Mouse (Mus musculus) forebrain, postnatal 0 days (tissue): ENCODE data around the gene Mtmr10. TPM values are rescaled to one million over a fixed set of nuclear protein-coding genes. Genes with fewer than 3 reads are reported as not detected.

Source experiments
- ATAC-seq: fragments of 200-750 bp; cut with Nextera tagmentation; 2 replicates; pipeline ENCODE4 v1.8.0; 2017; ENCODE audit warnings: mild to moderate bottlenecking, moderate library complexity
- DNase-seq: peaks from one replicate; pipeline ENCODE4 v3.0.0-alpha.2; 2015
- H3K27ac ChIP-seq: fragments of 300-500 bp; sonication (generic); 2 replicates; pipeline ENCODE4 v1.5.1; 2014; ENCODE audit warnings: low read depth, mild to moderate bottlenecking, antibody characterized with exemption, low read length, moderate library complexity, mixed read lengths
- H3K27me3 ChIP-seq: fragments of 300-500 bp; sonication (generic); 2 replicates; pipeline ENCODE4 v1.6.1; 2014; ENCODE audit warnings: mild to moderate bottlenecking, low read length, mixed read lengths; ENCODE audit not compliant: insufficient read depth
- H3K36me3 ChIP-seq: fragments of 300-500 bp; sonication (generic); 2 replicates; pipeline ENCODE4 v1.6.1; 2014; ENCODE audit warnings: mild to moderate bottlenecking, moderate library complexity; ENCODE audit not compliant: insufficient read depth
- H3K4me1 ChIP-seq: fragments of 300-500 bp; sonication (generic); 2 replicates; pipeline ENCODE4 v1.6.1; 2014; ENCODE audit warnings: antibody characterized with exemption; ENCODE audit not compliant: insufficient read depth
- H3K4me2 ChIP-seq: fragments of 300-500 bp; sonication (generic); 2 replicates; pipeline ENCODE4 v1.6.1; 2014; ENCODE audit warnings: low read depth, mild to moderate bottlenecking, moderate library complexity
- H3K4me3 ChIP-seq: fragments of 300-500 bp; sonication (generic); 2 replicates; pipeline ENCODE4 v1.5.1; 2014; ENCODE audit warnings: low read depth, low read length, mixed read lengths
- H3K9ac ChIP-seq: fragments of 300-500 bp; sonication (generic); 2 replicates; pipeline ENCODE4 v1.6.1; 2014; ENCODE audit warnings: mild to moderate bottlenecking
- H3K9me3 ChIP-seq: fragments of 300-500 bp; sonication (generic); 2 replicates; pipeline ENCODE4 v1.6.1; 2016; ENCODE audit warnings: low read length
- CTCF ChIP-seq: sonication (generic); IDR thresholded peaks from 2 replicates; pipeline ENCODE4 v1.5.1; 2016; ENCODE audit warnings: antibody characterized with exemption, control low read depth, low read depth
- WGBS: fragments of 180-500 bp; shearing (Covaris S2); extraction: QIAGEN DNeasy Blood & Tissue Kit; methylation state at CpG from one replicate; pipeline ENCODE4 v1.1.7; 2014; 5-methylcytosine and 5-hydroxymethylcytosine counted together
- microRNA-seq, 2 experiments: library from miRNA; unstranded; fragments of <30 nt; microRNA quantifications; one replicate each; pipeline ENCODE4; 2016
- polyA plus RNA-seq: library from polyadenylated mRNA; unstranded; fragments of >200 nt; fragmentation: Nextera tagmentation; extraction: Ambion mirVana; gene quantifications from 2 replicates; pipeline ENCODE4 v1.2.1, GENCODE M21; 2015
- total RNA-seq: library from RNA; depleted of rRNA; stranded (reverse); fragments of >200 nt; gene quantifications from 2 replicates; pipeline ENCODE4 v1.2.3, GENCODE M21; 2014; rRNA removed

Gene Mtmr10
- total and polyA plus RNA-seq, 2 experiments from 2014 or later = 6.0 to 9.5 TPM

- Histone ChIP-seq H3K27ac (no peak overlapping the region), H3K4me1 (no peaks in the 10 kb centered on the region), H3K9me3 (no peaks in the 10 kb centered on the region), H3K9ac (no peak overlapping the region), H3K27me3 (no peaks in the 10 kb centered on the region), H3K4me2 (no peak overlapping the region), H3K4me3 (no peak overlapping the region), H3K36me3 (peaks cover 46% of the 10 kb centered on the region)
- ATAC-seq (no peak), DNase-seq (no peak)
- WGBS = 90% methylated on average over 5 of the region's 5 CpGs
- no peak for TF ChIP-seq CTCF
Measured at GRCm38 (mm10) chr7:64365863-64366262, 78.4 kb downstream of the Mtmr10 start.

- H3K9me3 ChIP-seq = no peaks in the 10 kb centered on the region
- no peaks in the 10 kb centered on the region for H3K4me1 ChIP-seq
- no peaks in the 10 kb centered on the region for H3K27me3 ChIP-seq
- ATAC-seq = no peak
- WGBS = 92% methylated on average over 6 of the region's 6 CpGs
- no peak overlapping the region for H3K4me3 ChIP-seq
- no peak for DNase-seq
- no peak overlapping the region for H3K9ac ChIP-seq
- TF ChIP-seq CTCF = no peak
- no peak overlapping the region for H3K4me2 ChIP-seq
- H3K36me3 ChIP-seq = peaks cover 20% of the 10 kb centered on the region
- H3K27ac ChIP-seq = no peak overlapping the region
Measured at GRCm38 (mm10) chr7:64369841-64370240, 82.4 kb downstream of the Mtmr10 start.

GRCm38 (mm10) chr7:64371940-64372878 lies 84.8 kb downstream of the Mtmr10 start:
- Histone ChIP-seq H3K36me3 (peaks cover 18% of the 10 kb centered on the region), H3K27me3 (no peaks in the 10 kb centered on the region), H3K4me1 (no peaks in the 10 kb centered on the region), H3K4me2 (no peak overlapping the region), H3K9me3 (no peaks in the 10 kb centered on the region), H3K4me3 (no peak overlapping the region), H3K9ac (no peak overlapping the region), H3K27ac (no peak overlapping the region)
- DNase-seq = no peak
- WGBS = 89% methylated on average over 23 of the region's 23 CpGs
- TF ChIP-seq CTCF = no peak
- no peak for ATAC-seq

- Histone ChIP-seq H3K27ac (peak overlapping the region; percentile 86), H3K9me3 (no peaks in the 10 kb centered on the region)
- peak; percentile 5; the same call in 1 of the 2 replicates for ATAC-seq
Measured at GRCm38 (mm10) chr7:64373147-64373829, 85.8 kb downstream of the Mtmr10 start.

GRCm38 (mm10) chr7:64373830-64374562 lies 86.5 kb downstream of the Mtmr10 start, which contains the start of gene Fan1:
TSS of gene Fan1 (minus strand) at chr7:64374095.
- H3K9ac ChIP-seq = peak within 1 kb of the TSS; percentile 57
- no peaks in the 10 kb centered on the region for H3K9me3 ChIP-seq
- peak; percentile 66 for TF ChIP-seq CTCF
- no peaks in the 10 kb centered on the region for H3K4me1 ChIP-seq
- peak; percentile 98 for ATAC-seq
- peak within 1 kb of the TSS; percentile 86 for H3K27ac ChIP-seq
- no peaks in the 10 kb centered on the region for H3K27me3 ChIP-seq
- H3K4me3 ChIP-seq = peak within 1 kb of the TSS; percentile 65
- 4% methylated on average over 27 of the region's 27 CpGs for WGBS
- peaks cover 28% of the 10 kb centered on the region for H3K36me3 ChIP-seq
- DNase-seq = peak; percentile 92
- H3K4me2 ChIP-seq = peak within 1 kb of the TSS; percentile 54

More at GRCm38 (mm10) chr7:64373147-64373829, 85.8 kb downstream of the Mtmr10 start:
- no peak for TF ChIP-seq CTCF
- Histone ChIP-seq H3K4me3 (peak overlapping the region; percentile 65), H3K9ac (peak overlapping the region; percentile 57), H3K36me3 (peaks cover 25% of the 10 kb centered on the region), H3K4me2 (peak overlapping the region; percentile 54), H3K4me1 (no peaks in the 10 kb centered on the region), H3K27me3 (no peaks in the 10 kb centered on the region)
- WGBS = 11% methylated on average over 18 of the region's 18 CpGs
- peak; percentile 19 for DNase-seq

Small RNA genes within 50 kb of the gene (microRNA-seq; reads per million reads assigned to microRNA genes)
- gene Mir6416 = 0 reads per million in 2 experiments

Other genes starting within 250 kb of the Mtmr10 start
- gene Trpm1, start 133.8 kb upstream of the Mtmr10 start, total RNA-seq = 0.23 TPM in 1 of 2 replicates, not detected in the other
- gene Trpm1, start 133.8 kb upstream of the Mtmr10 start, polyA plus RNA-seq = 0.09 and 0.45 TPM in 2 replicates
- 6.5 and 11.2 TPM in 2 replicates for gene Fan1, start 86.4 kb downstream of the Mtmr10 start, total RNA-seq
- gene Fan1, start 86.4 kb downstream of the Mtmr10 start, polyA plus RNA-seq = 1.6 and 4.0 TPM in 2 replicates
- gene Mphosph10, start 104.6 kb downstream of the Mtmr10 start, total RNA-seq = 17.3 and 18.9 TPM in 2 replicates
- gene Mphosph10, start 104.6 kb downstream of the Mtmr10 start, polyA plus RNA-seq = 20.0 and 21.5 TPM in 2 replicates
- gene Mcee, start 105.0 kb downstream of the Mtmr10 start, total RNA-seq = 12.4 and 13.7 TPM in 2 replicates
- gene Mcee, start 105.0 kb downstream of the Mtmr10 start, polyA plus RNA-seq = 38.4 and 41.6 TPM in 2 replicates
- 332 and 333 TPM in 2 replicates for gene Apba2, start 214.1 kb downstream of the Mtmr10 start, total RNA-seq
- gene Apba2, start 214.1 kb downstream of the Mtmr10 start, polyA plus RNA-seq = 164 and 227 TPM in 2 replicates